Mouse (Mus musculus) neural tube, embryonic 15.5 days (tissue): Measurements from ENCODE around the gene Fxyd3. TPM values are rescaled to one million over a fixed set of nuclear protein-coding genes. Genes with fewer than 3 reads are reported as not detected.

Experiments
- ATAC-seq: fragments of 200-750 bp; cut with Nextera tagmentation; 2 replicates; pipeline ENCODE4 v1.8.0; 2017; ENCODE audit warnings: mild to moderate bottlenecking, moderate TSS enrichment, moderate library complexity; ENCODE audit not compliant: low FRiP score
- H3K27ac ChIP-seq: fragments of 300-500 bp; sonication (generic); replicated peaks from 2 replicates; pipeline ENCODE4 v1.5.1; 2015; ENCODE audit warnings: mild to moderate bottlenecking, inconsistent platforms
- H3K27me3 ChIP-seq: fragments of 300-500 bp; sonication (generic); replicated peaks from 2 replicates; pipeline ENCODE4 v1.6.1; 2015; ENCODE audit warnings: inconsistent platforms
- H3K36me3 ChIP-seq: fragments of 300-500 bp; sonication (generic); 2 replicates; pipeline ENCODE4 v1.6.1; 2015; ENCODE audit warnings: inconsistent platforms
- H3K4me1 ChIP-seq: fragments of 300-500 bp; sonication (generic); 2 replicates; pipeline ENCODE4 v1.6.1; 2015; ENCODE audit warnings: inconsistent platforms
- H3K4me2 ChIP-seq: fragments of 300-500 bp; sonication (generic); 2 replicates; pipeline ENCODE4 v1.6.1; 2015; ENCODE audit warnings: inconsistent platforms, mild to moderate bottlenecking, moderate library complexity
- H3K4me3 ChIP-seq: fragments of 300-500 bp; sonication (generic); replicated peaks from 2 replicates; pipeline ENCODE4 v1.5.1; 2015; ENCODE audit warnings: mild to moderate bottlenecking, inconsistent platforms
- H3K9ac ChIP-seq: fragments of 300-500 bp; sonication (generic); replicated peaks from 2 replicates; pipeline ENCODE4 v1.6.1; 2015; ENCODE audit warnings: mild to moderate bottlenecking, inconsistent platforms
- H3K9me3 ChIP-seq: fragments of 300-500 bp; sonication (generic); replicated peaks from 2 replicates; pipeline ENCODE4 v1.6.1; 2016; ENCODE audit warnings: inconsistent platforms
- WGBS: fragments of 180-500 bp; shearing (Covaris S2); methylation state at CpG from one replicate; pipeline ENCODE4 v1.1.7; 2015; ENCODE audit warnings: mixed read lengths; 5-methylcytosine and 5-hydroxymethylcytosine counted together
- polyA plus RNA-seq: library from polyadenylated mRNA; unstranded; fragments of >200 nt; fragmentation: Nextera tagmentation; extraction: Ambion mirVana; gene quantifications from 2 replicates; pipeline ENCODE4 v1.2.1, GENCODE M21; 2015

Fxyd3 gene
- polyA plus RNA-seq, 1 experiment from 2014 or later: 0.79 TPM

DNA sequence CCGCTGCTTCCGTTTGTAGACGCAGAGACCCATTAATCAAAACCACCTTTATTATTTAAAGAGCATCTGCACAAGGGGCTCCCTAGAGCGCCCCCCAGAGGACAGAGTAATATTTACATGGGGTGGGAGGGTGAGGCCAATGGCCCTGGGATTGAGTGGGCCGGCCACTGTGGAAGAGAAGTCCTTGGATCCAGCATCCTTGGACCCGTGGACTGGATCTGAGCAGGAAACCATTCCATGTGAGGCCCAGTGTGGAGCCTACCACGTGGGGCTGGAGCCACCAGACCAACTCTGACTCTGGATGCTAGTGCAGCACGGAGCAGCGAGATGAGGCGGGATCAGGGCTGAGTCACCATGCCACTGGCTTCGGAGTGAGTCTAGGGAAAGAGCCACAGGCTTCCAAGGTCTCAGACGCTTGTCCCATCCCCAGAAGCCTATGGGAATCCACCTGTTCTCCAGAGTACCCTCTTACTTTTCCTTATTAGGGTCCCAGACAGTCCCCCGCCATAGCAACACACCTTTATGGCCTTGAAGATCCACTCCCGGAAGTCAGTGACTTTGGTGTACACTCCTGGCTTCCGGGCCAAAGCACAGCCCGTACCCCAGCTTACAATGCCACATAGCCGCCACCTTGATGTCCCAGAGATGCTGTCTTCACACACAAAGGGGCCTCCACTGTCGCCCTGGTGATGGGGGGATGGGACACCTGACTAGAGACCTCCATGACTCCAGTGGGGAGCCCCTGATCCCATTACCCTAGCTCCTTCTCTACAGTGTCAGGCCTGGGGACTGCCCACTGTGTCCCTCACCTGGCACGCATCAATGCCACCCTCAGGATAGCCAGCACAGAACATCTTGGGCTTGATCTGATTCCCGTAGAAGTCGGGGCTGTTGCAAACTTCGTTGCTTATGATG is 22.4 kb upstream of the Fxyd3 start:
- Histone ChIP-seq H3K36me3 (no peaks in the 10 kb centered on the region), H3K4me3 (no peak overlapping the region), H3K4me2 (no peak overlapping the region), H3K4me1 (peaks cover 3% of the 10 kb centered on the region; the same call in 1 of the 2 replicates), H3K9ac (no peak overlapping the region), H3K27me3 (no peaks in the 10 kb centered on the region), H3K27ac (no peak overlapping the region), H3K9me3 (no peaks in the 10 kb centered on the region)
- WGBS: 80% methylated on average over 22 of the region's 22 CpGs
- no peak for ATAC-seq

DNA sequence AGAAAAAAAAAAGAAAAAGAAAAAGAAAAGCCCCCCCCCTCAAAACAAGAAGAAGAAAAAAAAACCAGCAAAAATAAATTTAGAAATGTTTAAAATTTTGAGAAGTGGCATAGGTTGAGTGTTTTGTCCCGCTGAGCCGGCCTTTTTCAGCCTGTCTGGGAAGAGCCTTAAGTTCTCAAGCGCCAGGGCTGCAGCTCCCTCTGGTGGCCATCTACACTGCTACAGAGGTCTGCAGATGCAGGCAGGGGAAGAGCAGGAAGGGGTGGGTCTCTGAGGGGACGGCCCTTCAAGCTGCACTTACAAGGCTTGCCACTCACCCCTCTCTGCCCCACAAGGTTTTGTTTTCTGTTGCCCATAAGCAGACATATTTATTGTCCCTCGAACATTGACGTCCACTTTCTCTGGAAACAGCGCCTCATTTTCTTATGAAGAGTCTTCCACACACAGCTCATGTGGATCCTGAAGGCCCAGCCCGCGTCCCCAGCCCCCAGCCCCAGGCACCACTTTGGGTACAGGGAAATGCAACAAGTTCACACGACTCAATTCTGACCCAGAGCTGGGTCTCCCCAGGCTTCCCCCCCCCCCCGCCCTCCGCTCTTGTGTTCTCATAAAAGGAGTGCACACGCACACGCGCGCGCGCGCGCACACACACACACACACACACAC is 21.2 kb upstream of the Fxyd3 start:
- Histone ChIP-seq H3K4me2 (peak overlapping the region; percentile 52), H3K9me3 (no peaks in the 10 kb centered on the region), H3K27me3 (no peaks in the 10 kb centered on the region), H3K27ac (no peak overlapping the region), H3K4me3 (peak overlapping the region; percentile 20; the same call in 1 of the 2 replicates), H3K4me1 (peaks cover 3% of the 10 kb centered on the region; the same call in 1 of the 2 replicates), H3K9ac (no peak overlapping the region), H3K36me3 (no peaks in the 10 kb centered on the region)
- peak; percentile 88 for ATAC-seq
- 46% methylated on average over 20 of the region's 20 CpGs for WGBS

DNA sequence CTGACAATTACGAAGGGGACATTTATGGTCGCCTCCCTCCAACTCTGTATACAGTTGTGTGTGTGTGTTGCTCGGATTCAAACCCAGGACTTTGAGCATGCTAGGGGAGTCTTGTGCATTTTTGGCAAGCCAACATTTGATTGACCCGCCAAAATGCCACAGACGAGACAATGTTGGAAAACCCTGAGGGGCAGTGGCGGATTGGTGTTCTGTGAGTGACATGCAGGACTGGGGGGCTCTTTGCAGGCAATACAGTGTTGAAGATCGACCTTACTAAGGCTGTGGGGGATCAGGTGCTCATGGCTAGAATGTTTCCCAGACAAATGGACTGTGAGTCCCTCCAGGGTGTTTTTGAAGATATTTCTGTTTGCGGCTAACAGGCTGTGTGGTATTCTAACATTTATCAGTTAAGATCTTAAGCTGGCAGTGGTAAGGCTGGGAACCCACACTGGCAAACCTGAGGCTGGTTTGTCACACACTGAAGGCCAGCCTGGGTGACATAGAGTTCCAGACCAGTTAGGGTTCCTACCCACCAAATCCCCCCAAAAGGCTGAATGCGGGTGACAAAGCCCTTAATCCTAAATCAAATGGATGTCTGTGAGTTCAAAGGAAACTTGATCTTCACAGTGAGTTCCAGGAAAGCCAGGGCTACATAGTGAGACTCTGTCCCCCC is 20.5 kb upstream of the Fxyd3 start:
- ATAC-seq: no peak
- Histone ChIP-seq H3K9ac (no peak overlapping the region), H3K27me3 (no peaks in the 10 kb centered on the region), H3K4me3 (no peak overlapping the region), H3K36me3 (no peaks in the 10 kb centered on the region), H3K4me2 (no peak overlapping the region), H3K27ac (no peak overlapping the region), H3K9me3 (no peaks in the 10 kb centered on the region), H3K4me1 (peaks cover 3% of the 10 kb centered on the region; the same call in 1 of the 2 replicates)
- 76% methylated on average over 9 of the region's 9 CpGs for WGBS

DNA sequence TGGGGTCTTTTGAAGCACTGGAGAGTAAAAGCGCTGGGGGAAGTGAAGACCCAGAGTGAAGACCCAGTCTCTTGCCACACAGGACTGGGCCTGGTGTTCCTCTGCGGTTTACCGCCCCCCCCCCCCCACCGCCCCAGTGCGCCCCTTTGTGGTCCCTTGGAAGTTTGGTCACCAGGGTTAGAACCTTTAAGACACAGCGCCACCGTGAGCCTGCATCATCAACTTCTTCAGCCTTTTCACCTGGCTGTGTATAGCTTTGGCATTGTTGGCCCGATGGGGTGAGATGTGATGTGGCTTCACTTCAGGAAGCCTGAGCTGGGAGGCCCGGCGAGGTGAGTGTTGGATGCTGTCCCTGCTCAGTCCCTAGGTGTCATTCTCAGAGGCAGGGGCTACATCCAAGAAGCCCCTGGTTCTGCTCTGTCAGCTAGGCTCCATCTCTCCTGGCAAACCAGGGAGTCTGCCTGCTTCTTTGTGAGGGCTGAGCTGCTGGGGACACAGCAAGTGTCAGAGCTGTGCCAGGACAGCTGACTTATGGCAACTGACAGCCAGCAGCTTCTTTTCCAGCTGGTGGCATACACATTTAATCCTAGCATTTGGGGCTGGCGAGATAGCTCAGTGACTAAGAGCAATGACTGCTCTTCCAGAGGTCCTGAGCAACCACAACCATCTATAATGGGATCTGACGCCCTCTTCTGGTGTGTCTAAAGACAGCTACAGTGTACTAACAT is 18.4 kb upstream of the Fxyd3 start:
- H3K36me3 ChIP-seq: no peaks in the 10 kb centered on the region
- WGBS: 34% methylated on average over 12 of the region's 12 CpGs
- ATAC-seq: no peak

DNA sequence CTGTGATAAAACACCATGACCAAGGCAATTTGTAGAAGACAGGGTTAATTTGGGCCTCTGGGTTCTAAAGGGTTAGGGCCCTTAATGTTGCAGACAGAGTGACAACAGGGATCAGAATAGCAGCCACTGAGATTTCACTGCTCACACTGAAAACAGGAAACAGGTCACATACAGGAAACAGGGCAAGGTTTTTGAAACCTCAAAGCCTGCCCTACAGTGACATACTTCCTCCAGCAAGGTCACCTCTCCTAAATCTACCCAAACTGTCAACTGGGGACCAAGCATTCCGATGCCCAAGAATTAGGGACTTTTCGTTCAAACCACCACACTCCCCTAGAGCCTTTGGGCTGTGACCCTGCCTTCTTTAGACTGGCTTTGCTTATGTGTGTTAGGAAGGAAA is 13.2 kb upstream of the Fxyd3 start:
- Histone ChIP-seq H3K27me3 (no peaks in the 10 kb centered on the region), H3K4me3 (no peak overlapping the region), H3K4me2 (no peak overlapping the region), H3K36me3 (no peaks in the 10 kb centered on the region), H3K27ac (no peak overlapping the region), H3K9me3 (no peaks in the 10 kb centered on the region), H3K4me1 (peaks cover 5% of the 10 kb centered on the region; the same call in 1 of the 2 replicates), H3K9ac (no peak overlapping the region)
- no peak for ATAC-seq
- WGBS: 84% methylated on average over 2 of the region's 2 CpGs

More for the DNA sequence above, 18.4 kb upstream of the Fxyd3 start:
- H3K9me3 ChIP-seq: no peaks in the 10 kb centered on the region
- no peak overlapping the region for H3K9ac ChIP-seq
- H3K27me3 ChIP-seq: no peaks in the 10 kb centered on the region
- no peak overlapping the region for H3K4me3 ChIP-seq
- H3K4me1 ChIP-seq: peaks cover 3% of the 10 kb centered on the region; the same call in 1 of the 2 replicates
- no peak overlapping the region for H3K4me2 ChIP-seq
- H3K27ac ChIP-seq: no peak overlapping the region

DNA sequence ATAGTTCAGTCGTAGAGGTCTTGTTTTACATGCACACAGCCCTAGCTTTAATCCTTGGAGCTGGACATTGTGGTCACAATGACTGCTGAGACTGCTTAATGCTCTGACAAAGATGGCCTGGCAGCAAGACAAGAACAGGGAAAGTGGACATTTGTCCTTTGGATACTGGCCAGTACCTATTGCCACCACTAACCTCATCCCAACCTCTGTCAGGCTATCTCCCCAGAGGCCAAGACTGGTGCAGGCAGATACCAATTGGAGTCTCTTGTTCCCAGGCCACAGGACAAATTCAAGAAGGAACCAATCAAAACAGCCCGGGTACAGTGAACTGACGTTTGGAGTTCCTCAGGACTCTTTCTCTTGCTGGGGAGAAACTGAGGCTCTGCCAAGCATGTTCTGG is 11.7 kb upstream of the Fxyd3 start:
- H3K36me3 ChIP-seq: no peaks in the 10 kb centered on the region
- no peaks in the 10 kb centered on the region for H3K9me3 ChIP-seq
- no peak overlapping the region for H3K9ac ChIP-seq
- no peaks in the 10 kb centered on the region for H3K27me3 ChIP-seq
- H3K4me3 ChIP-seq: no peak overlapping the region
- 77% methylated on average over 3 of the region's 3 CpGs for WGBS
- no peak overlapping the region for H3K27ac ChIP-seq
- no peak for ATAC-seq
- H3K4me1 ChIP-seq: peaks cover 5% of the 10 kb centered on the region; the same call in 1 of the 2 replicates
- H3K4me2 ChIP-seq: no peak overlapping the region

DNA sequence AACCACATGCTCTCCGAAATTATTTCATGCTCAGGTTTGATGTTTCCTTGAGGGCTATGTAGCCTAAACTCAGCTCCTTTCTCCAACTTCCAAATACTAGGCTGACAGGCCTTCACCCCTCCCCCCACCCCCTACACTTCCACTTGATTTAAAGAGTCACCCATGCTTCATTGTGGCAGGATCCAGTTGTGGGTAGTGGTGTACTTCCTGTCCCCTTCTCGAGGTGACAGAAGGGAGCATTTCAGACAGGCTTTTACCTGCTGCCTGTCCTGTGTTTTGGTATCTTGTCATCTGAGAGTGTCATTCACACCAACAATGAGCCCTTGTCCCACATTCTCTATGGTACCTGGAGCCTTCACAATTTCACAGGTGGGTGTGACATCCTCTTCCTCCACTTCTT is 10.8 kb upstream of the Fxyd3 start:
- no peaks in the 10 kb centered on the region for H3K27me3 ChIP-seq
- no peak for ATAC-seq
- H3K4me2 ChIP-seq: no peak overlapping the region
- H3K9me3 ChIP-seq: no peaks in the 10 kb centered on the region
- H3K9ac ChIP-seq: no peak overlapping the region
- H3K36me3 ChIP-seq: no peaks in the 10 kb centered on the region
- H3K27ac ChIP-seq: no peak overlapping the region
- H3K4me1 ChIP-seq: peaks cover 5% of the 10 kb centered on the region; the same call in 1 of the 2 replicates
- WGBS: 66% methylated on average over 2 of the region's 2 CpGs
- H3K4me3 ChIP-seq: no peak overlapping the region

DNA sequence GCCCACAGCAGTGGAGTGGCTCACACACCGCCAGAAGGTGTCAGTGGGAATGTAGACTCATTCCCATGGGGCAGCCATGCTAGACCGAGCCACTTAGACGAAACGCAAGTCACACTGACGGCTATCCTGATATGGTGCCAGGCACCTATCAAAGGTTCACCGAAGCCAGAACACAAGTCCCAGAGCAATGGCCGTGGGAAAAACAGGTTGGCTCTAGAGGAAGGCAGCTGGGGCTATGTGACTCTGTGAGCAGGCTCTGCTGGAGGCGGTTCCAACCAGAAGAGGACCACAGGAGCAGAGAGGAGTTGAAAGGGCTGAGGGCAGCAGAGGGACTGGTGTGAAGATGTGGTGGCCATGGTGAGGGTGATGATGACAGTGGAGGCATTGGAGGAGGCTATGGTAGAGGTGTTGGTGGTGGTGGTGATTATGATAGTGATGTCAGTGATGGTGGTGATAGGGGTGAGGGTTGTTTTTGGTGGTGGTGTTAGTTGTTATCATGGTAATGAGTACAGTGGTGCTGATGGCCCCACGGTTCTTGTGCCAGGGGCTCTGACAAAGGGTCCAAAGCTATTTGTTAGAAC is 9.8 kb upstream of the Fxyd3 start:
- H3K4me1 ChIP-seq: peaks cover 5% of the 10 kb centered on the region; the same call in 1 of the 2 replicates
- WGBS: 96% methylated on average over 9 of the region's 9 CpGs
- H3K9ac ChIP-seq: no peak overlapping the region
- no peaks in the 10 kb centered on the region for H3K9me3 ChIP-seq
- no peaks in the 10 kb centered on the region for H3K27me3 ChIP-seq
- no peak overlapping the region for H3K27ac ChIP-seq
- no peak for ATAC-seq
- no peaks in the 10 kb centered on the region for H3K36me3 ChIP-seq
- H3K4me3 ChIP-seq: no peak overlapping the region
- H3K4me2 ChIP-seq: no peak overlapping the region

DNA sequence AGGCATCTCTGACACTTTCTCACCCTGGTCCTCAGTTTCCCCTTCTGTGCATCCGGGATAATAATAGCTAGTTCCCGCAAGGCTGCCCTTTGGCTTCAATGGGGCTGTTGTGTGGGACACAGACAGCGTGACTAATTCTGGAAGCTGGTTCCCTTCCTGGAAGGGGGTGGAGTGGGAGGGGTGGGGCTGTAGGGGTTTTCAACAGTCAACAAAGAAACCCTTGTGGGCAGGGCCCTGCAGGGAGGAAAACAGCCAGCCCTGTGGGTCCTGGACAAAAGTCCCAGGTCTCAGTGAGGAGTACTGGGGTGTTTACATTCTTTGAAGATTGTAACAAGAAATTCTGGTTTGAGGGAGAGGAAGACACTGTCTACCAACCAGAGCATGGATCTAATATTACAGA is 8.7 kb upstream of the Fxyd3 start:
- Histone ChIP-seq H3K9ac (no peak overlapping the region), H3K4me3 (no peak overlapping the region), H3K27me3 (no peaks in the 10 kb centered on the region), H3K4me2 (no peak overlapping the region), H3K9me3 (no peaks in the 10 kb centered on the region), H3K36me3 (no peaks in the 10 kb centered on the region), H3K27ac (no peak overlapping the region), H3K4me1 (peaks cover 5% of the 10 kb centered on the region; the same call in 1 of the 2 replicates)
- ATAC-seq: no peak
- WGBS: 21% methylated on average over 3 of the region's 3 CpGs

DNA sequence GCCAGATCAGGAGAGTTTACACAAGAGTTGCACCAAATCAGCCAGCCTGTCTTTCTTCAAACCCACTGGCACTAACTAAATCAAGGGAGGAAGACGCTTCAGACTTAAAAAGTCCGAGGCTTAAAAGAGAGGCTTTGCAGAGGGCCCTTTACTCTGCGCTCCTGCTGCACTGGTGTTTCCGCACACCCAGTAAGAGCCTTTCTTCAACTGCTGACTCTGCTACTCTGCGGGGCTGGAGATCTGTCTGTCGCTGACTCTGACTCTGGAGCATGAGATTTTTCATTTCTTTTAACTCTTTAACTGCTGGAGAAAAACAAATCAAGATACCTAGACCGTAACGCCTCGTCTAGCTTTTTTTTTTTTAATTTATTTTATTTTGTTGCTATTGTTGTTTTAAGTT is 7.6 kb upstream of the Fxyd3 start:
- Histone ChIP-seq H3K4me1 (peaks cover 5% of the 10 kb centered on the region; the same call in 1 of the 2 replicates), H3K36me3 (no peaks in the 10 kb centered on the region), H3K27ac (no peak overlapping the region), H3K4me3 (no peak overlapping the region), H3K9me3 (no peaks in the 10 kb centered on the region), H3K4me2 (no peak overlapping the region), H3K9ac (no peak overlapping the region), H3K27me3 (no peaks in the 10 kb centered on the region)
- 64% methylated on average over 9 of the region's 9 CpGs for WGBS
- ATAC-seq: no peak
